Mouse (Mus musculus) liver, postnatal 0 days (tissue): Measurements from ENCODE around the gene Alg2.

ENCODE experiments used
- CTCF ChIP-seq: sonication (generic); IDR thresholded peaks from 2 replicates; pipeline ENCODE4 v1.5.1; 2016; ENCODE audit warnings: antibody characterized with exemption, low read depth
- EP300 ChIP-seq: IDR thresholded peaks from 2 replicates; pipeline ENCODE4 v1.6.1; 2016; ENCODE audit warnings: antibody characterized with exemption, low read depth, mild to moderate bottlenecking

DNA sequence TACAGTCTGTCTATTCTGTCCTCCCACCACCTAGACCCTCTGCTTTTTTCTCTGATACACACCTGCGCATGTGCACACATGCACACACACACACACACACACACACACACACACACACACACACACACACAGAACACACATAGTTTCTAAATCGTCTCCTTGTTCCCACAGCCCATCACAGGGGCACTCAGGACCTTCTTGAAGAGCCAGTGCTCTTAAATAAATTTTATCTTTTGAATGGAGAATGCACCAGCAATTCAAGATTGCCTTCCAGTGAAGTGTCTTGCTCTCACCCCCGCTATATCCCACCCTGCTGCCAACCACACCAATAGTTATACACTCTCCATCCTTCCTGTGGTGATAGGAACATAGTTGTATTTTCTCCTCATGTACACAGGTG lies 51.2 kb downstream of the Alg2 start:
- TF ChIP-seq CTCF (no peak), EP300 (no peak)
